Mouse (Mus musculus): ENCODE data around the gene Olfr329-ps. TPM values are rescaled to one million over a fixed set of nuclear protein-coding genes. Genes with fewer than 3 reads are reported as not detected.
"Not testable (repeated sequence)": the region's sequence is repeated elsewhere in the genome, so short reads cannot be mapped to it uniquely, and the experiment has no call there.

Olfr329-ps gene
- not detected in 2 replicates for polyA plus RNA-seq (2012; ENCODE audit: insufficient read depth, insufficient read length, missing spikeins)

GRCm38 (mm10) chr11:58546322-58546721 lies at the start of gene Olfr329-ps:
Gene Olfr329-ps, minus strand, starts transcription at chr11:58546422.
- Histone ChIP-seq H3K4me3 (ENCODE audit: insufficient read depth, low read depth, low read length) (no peak within 1 kb of the TSS), H3K4me1 (ENCODE audit: control insufficient read depth, insufficient read depth, insufficient read length, low read length) (no peaks in the 10 kb centered on the region)

GRCm38 (mm10) chr11:58594814-58595213 lies 48.6 kb upstream of the Olfr329-ps start, which contains the start of gene Olfr324:
Gene Olfr324, plus strand, starts transcription at chr11:58595114.
- H3K27ac ChIP-seq (replicated peaks; ENCODE audit: low read depth, low read length), result no peak within 1 kb of the TSS
- no peaks in the 10 kb centered on the region for H3K4me1 ChIP-seq (ENCODE audit: control insufficient read depth, insufficient read depth, insufficient read length, low read length)
- no peak within 1 kb of the TSS for H3K4me3 ChIP-seq (ENCODE audit: insufficient read depth, low read depth, low read length)

More at GRCm38 (mm10) chr11:58546322-58546721, at the start of gene Olfr329-ps:
- no peak within 1 kb of the TSS for H3K27ac ChIP-seq (replicated peaks; ENCODE audit: low read depth, low read length)

GRCm38 (mm10) chr11:58588620-58589250 lies 42.5 kb upstream of the Olfr329-ps start:
- Histone ChIP-seq H3K4me1 (ENCODE audit: control insufficient read depth, insufficient read depth, insufficient read length, low read length) (no peaks in the 10 kb centered on the region), H3K27ac (replicated peaks; ENCODE audit: low read depth, low read length) (no peak overlapping the region), H3K4me3 (ENCODE audit: insufficient read depth, low read depth, low read length) (no peak overlapping the region)

- no peak overlapping the region for H3K4me3 ChIP-seq (ENCODE audit: insufficient read depth, low read depth, low read length)
- no peaks in the 10 kb centered on the region for H3K4me1 ChIP-seq (ENCODE audit: control insufficient read depth, insufficient read depth, insufficient read length, low read length)
- no peak overlapping the region for H3K27ac ChIP-seq (replicated peaks; ENCODE audit: low read depth, low read length)
Measured at GRCm38 (mm10) chr11:58587898-58588348, 41.7 kb upstream of the Olfr329-ps start.

GRCm38 (mm10) chr11:58578636-58579035 lies 32.4 kb upstream of the Olfr329-ps start:
- Histone ChIP-seq H3K27ac (replicated peaks; ENCODE audit: low read depth, low read length) (no peak overlapping the region), H3K4me1 (ENCODE audit: control insufficient read depth, insufficient read depth, insufficient read length, low read length) (no peaks in the 10 kb centered on the region)

GRCm38 (mm10) chr11:58577430-58577829 lies 31.2 kb upstream of the Olfr329-ps start, which contains the start of gene Olfr325:
Gene Olfr325, plus strand, starts transcription at chr11:58577730.
- H3K4me1 ChIP-seq (ENCODE audit: control insufficient read depth, insufficient read depth, insufficient read length, low read length), result no peaks in the 10 kb centered on the region
- H3K27ac ChIP-seq (replicated peaks; ENCODE audit: low read depth, low read length), result no peak within 1 kb of the TSS
- no peak within 1 kb of the TSS for H3K4me3 ChIP-seq (ENCODE audit: insufficient read depth, low read depth, low read length)

More at GRCm38 (mm10) chr11:58578636-58579035, 32.4 kb upstream of the Olfr329-ps start:
- H3K4me3 ChIP-seq (ENCODE audit: insufficient read depth, low read depth, low read length), result no peak overlapping the region

- Histone ChIP-seq H3K4me3 (ENCODE audit: insufficient read depth, low read depth, low read length) (no peak within 1 kb of the TSS), H3K27ac (replicated peaks; ENCODE audit: low read depth, low read length) (no peak within 1 kb of the TSS), H3K4me1 (ENCODE audit: control insufficient read depth, insufficient read depth, insufficient read length, low read length) (no peaks in the 10 kb centered on the region)
Measured at GRCm38 (mm10) chr11:58570405-58570804, 24.2 kb upstream of the Olfr329-ps start, which contains the start of gene Olfr224. Gene Olfr224, minus strand, starts transcription at chr11:58570553.

- Histone ChIP-seq H3K4me1 (ENCODE audit: control insufficient read depth, insufficient read depth, insufficient read length, low read length) (no peaks in the 10 kb centered on the region), H3K4me3 (ENCODE audit: insufficient read depth, low read depth, low read length) (no peak within 1 kb of the TSS), H3K27ac (replicated peaks; ENCODE audit: low read depth, low read length) (no peak within 1 kb of the TSS)
Measured at GRCm38 (mm10) chr11:58555536-58555935, 9.3 kb upstream of the Olfr329-ps start, which contains the start of gene Olfr328. Gene Olfr328, minus strand, starts transcription at chr11:58555636.

- not testable (repeated sequence) for H3K4me3 ChIP-seq (ENCODE audit: insufficient read depth, low read depth, low read length); H3K4me1 ChIP-seq (ENCODE audit: control insufficient read depth, insufficient read depth, insufficient read length, low read length); H3K27ac ChIP-seq (replicated peaks; ENCODE audit: low read depth, low read length)
Measured at GRCm38 (mm10) chr11:58534736-58535135, 11.5 kb downstream of the Olfr329-ps start, which contains the start of gene Olfr330. Gene Olfr330, minus strand, starts transcription at chr11:58534836.

- H3K4me3 ChIP-seq (ENCODE audit: insufficient read depth, low read depth, low read length); H3K4me1 ChIP-seq (ENCODE audit: control insufficient read depth, insufficient read depth, insufficient read length, low read length); H3K27ac ChIP-seq (replicated peaks; ENCODE audit: low read depth, low read length): not testable (repeated sequence)
Measured at GRCm38 (mm10) chr11:58519756-58520155, 26.5 kb downstream of the Olfr329-ps start.

GRCm38 (mm10) chr11:58518916-58519315 lies 27.3 kb downstream of the Olfr329-ps start:
- not testable (repeated sequence) for H3K27ac ChIP-seq (replicated peaks; ENCODE audit: low read depth, low read length); H3K4me3 ChIP-seq (ENCODE audit: insufficient read depth, low read depth, low read length); H3K4me1 ChIP-seq (ENCODE audit: control insufficient read depth, insufficient read depth, insufficient read length, low read length)

GRCm38 (mm10) chr11:58509058-58509457 lies 37.2 kb downstream of the Olfr329-ps start:
- not testable (repeated sequence) for H3K4me1 ChIP-seq (ENCODE audit: control insufficient read depth, insufficient read depth, insufficient read length, low read length); H3K27ac ChIP-seq (replicated peaks; ENCODE audit: low read depth, low read length); H3K4me3 ChIP-seq (ENCODE audit: insufficient read depth, low read depth, low read length)

GRCm38 (mm10) chr11:58502472-58502871 lies 43.8 kb downstream of the Olfr329-ps start, which contains the start of gene Olfr331:
Gene Olfr331, minus strand, starts transcription at chr11:58502572.
- not testable (repeated sequence) for H3K4me1 ChIP-seq (ENCODE audit: control insufficient read depth, insufficient read depth, insufficient read length, low read length); H3K4me3 ChIP-seq (ENCODE audit: insufficient read depth, low read depth, low read length); H3K27ac ChIP-seq (replicated peaks; ENCODE audit: low read depth, low read length)

GRCm38 (mm10) chr11:58499290-58499689 lies 46.9 kb downstream of the Olfr329-ps start:
- H3K27ac ChIP-seq (replicated peaks; ENCODE audit: low read depth, low read length), result no peak overlapping the region
- no peaks in the 10 kb centered on the region for H3K4me1 ChIP-seq (ENCODE audit: control insufficient read depth, insufficient read depth, insufficient read length, low read length)
- no peak overlapping the region for H3K4me3 ChIP-seq (ENCODE audit: insufficient read depth, low read depth, low read length)

- H3K4me1 ChIP-seq (ENCODE audit: control insufficient read depth, insufficient read depth, insufficient read length, low read length), result no peaks in the 10 kb centered on the region
- no peak overlapping the region for H3K4me3 ChIP-seq (ENCODE audit: insufficient read depth, low read depth, low read length)
- no peak overlapping the region for H3K27ac ChIP-seq (replicated peaks; ENCODE audit: low read depth, low read length)
Measured at GRCm38 (mm10) chr11:58498761-58499160, 47.5 kb downstream of the Olfr329-ps start.

GRCm38 (mm10) chr11:58492455-58492854 lies 53.8 kb downstream of the Olfr329-ps start, which contains the start of gene Olfr332:
Gene Olfr332, minus strand, starts transcription at chr11:58492555.
- Histone ChIP-seq H3K27ac (replicated peaks; ENCODE audit: low read depth, low read length) (no peak within 1 kb of the TSS), H3K4me3 (ENCODE audit: insufficient read depth, low read depth, low read length) (no peak within 1 kb of the TSS), H3K4me1 (ENCODE audit: control insufficient read depth, insufficient read depth, insufficient read length, low read length) (no peaks in the 10 kb centered on the region)
